Mouse (Mus musculus): ENCODE data around the gene Clec5a. TPM values are rescaled to one million over a fixed set of nuclear protein-coding genes. Genes with fewer than 3 reads are reported as not detected.
"Not testable (repeated sequence)": the region's sequence is repeated elsewhere in the genome, so short reads cannot be mapped to it uniquely, and the experiment has no call there.

Gene Clec5a
- 0.30 and 0.31 TPM in 2 replicates for polyA plus RNA-seq (2015; fragmentation: Nextera tagmentation; extraction: Ambion mirVana)

- H3K4me1 ChIP-seq (ENCODE audit: insufficient read depth, low read length), result no peaks in the 10 kb centered on the region
- H3K36me3 ChIP-seq (ENCODE audit: insufficient read depth, low read length), result no peaks in the 10 kb centered on the region
- H3K27me3 ChIP-seq (ENCODE audit: insufficient read depth, low read length), result no peaks in the 10 kb centered on the region
- H3K9me3 ChIP-seq (ENCODE audit: low read length), result no peaks in the 10 kb centered on the region
- ATAC-seq (ENCODE audit: low FRiP score, low TSS enrichment), result no peak
- no peak within 1 kb of the TSS for H3K9ac ChIP-seq (replicated peaks; ENCODE audit: low read length)
- WGBS, result 80% methylated on average over 5 of the region's 5 CpGs
- H3K27ac ChIP-seq (ENCODE audit: low read length), result no peak within 1 kb of the TSS
- no peak within 1 kb of the TSS for H3K4me3 ChIP-seq (ENCODE audit: low read length)
- H3K4me2 ChIP-seq (replicated peaks; ENCODE audit: low read depth, low read length), result no peak within 1 kb of the TSS
These were observed at the start of gene Clec5a for GRCm38 (mm10) chr6:40585645-40586044. TSS of gene Clec5a (minus strand) at chr6:40585821.

- peak; percentile 73; the same call in 1 of the 2 replicates for ATAC-seq (ENCODE audit: low FRiP score, low TSS enrichment)
- 69% methylated on average over 1 of the region's 1 CpGs for WGBS
These were observed 49.0 kb upstream of the Clec5a start for GRCm38 (mm10) chr6:40634640-40635071.

GRCm38 (mm10) chr6:40628406-40629000 is 42.9 kb upstream of the Clec5a start, which contains the start of gene Mgam:
TSS of gene Mgam (plus strand) at chr6:40628831.
- H3K4me1 ChIP-seq (ENCODE audit: insufficient read depth, low read length), result no peaks in the 10 kb centered on the region
- H3K27me3 ChIP-seq (ENCODE audit: insufficient read depth, low read length), result no peaks in the 10 kb centered on the region
- no peak within 1 kb of the TSS for H3K4me3 ChIP-seq (ENCODE audit: low read length)
- no peaks in the 10 kb centered on the region for H3K9me3 ChIP-seq (ENCODE audit: low read length)
- 84% methylated on average over 8 of the region's 8 CpGs for WGBS
- H3K9ac ChIP-seq (replicated peaks; ENCODE audit: low read length), result no peak within 1 kb of the TSS
- H3K27ac ChIP-seq (ENCODE audit: low read length), result no peak within 1 kb of the TSS
- no peak for ATAC-seq (ENCODE audit: low FRiP score, low TSS enrichment)
- H3K36me3 ChIP-seq (ENCODE audit: insufficient read depth, low read length), result no peaks in the 10 kb centered on the region
- H3K4me2 ChIP-seq (replicated peaks; ENCODE audit: low read depth, low read length), result no peak within 1 kb of the TSS

More at GRCm38 (mm10) chr6:40634640-40635071, 49.0 kb upstream of the Clec5a start:
- Histone ChIP-seq H3K4me1 (ENCODE audit: insufficient read depth, low read length) (no peaks in the 10 kb centered on the region), H3K4me2 (replicated peaks; ENCODE audit: low read depth, low read length) (no peak overlapping the region), H3K9ac (replicated peaks; ENCODE audit: low read length) (no peak overlapping the region), H3K36me3 (ENCODE audit: insufficient read depth, low read length) (no peaks in the 10 kb centered on the region), H3K27me3 (ENCODE audit: insufficient read depth, low read length) (no peaks in the 10 kb centered on the region), H3K9me3 (ENCODE audit: low read length) (no peaks in the 10 kb centered on the region), H3K4me3 (ENCODE audit: low read length) (no peak overlapping the region), H3K27ac (ENCODE audit: low read length) (no peak overlapping the region)

- Histone ChIP-seq H3K27ac (ENCODE audit: low read length) (no peak overlapping the region), H3K9ac (replicated peaks; ENCODE audit: low read length) (no peak overlapping the region), H3K27me3 (ENCODE audit: insufficient read depth, low read length) (no peaks in the 10 kb centered on the region), H3K4me2 (replicated peaks; ENCODE audit: low read depth, low read length) (no peak overlapping the region), H3K4me1 (ENCODE audit: insufficient read depth, low read length) (no peaks in the 10 kb centered on the region), H3K9me3 (ENCODE audit: low read length) (no peaks in the 10 kb centered on the region), H3K4me3 (ENCODE audit: low read length) (no peak overlapping the region), H3K36me3 (ENCODE audit: insufficient read depth, low read length) (no peaks in the 10 kb centered on the region)
- WGBS, result 19% methylated on average over 1 of the region's 1 CpGs
- peak; percentile 31; the same call in 1 of the 2 replicates for ATAC-seq (ENCODE audit: low FRiP score, low TSS enrichment)
These were observed 40.5 kb upstream of the Clec5a start for GRCm38 (mm10) chr6:40626111-40626510.

GRCm38 (mm10) chr6:40617965-40618364 is 32.3 kb upstream of the Clec5a start:
- H3K4me1 ChIP-seq (ENCODE audit: insufficient read depth, low read length), result no peaks in the 10 kb centered on the region
- no peak overlapping the region for H3K27ac ChIP-seq (ENCODE audit: low read length)
- WGBS, result 14% methylated on average over 2 of the region's 2 CpGs
- no peak overlapping the region for H3K4me3 ChIP-seq (ENCODE audit: low read length)
- no peaks in the 10 kb centered on the region for H3K36me3 ChIP-seq (ENCODE audit: insufficient read depth, low read length)
- no peak overlapping the region for H3K9ac ChIP-seq (replicated peaks; ENCODE audit: low read length)
- H3K27me3 ChIP-seq (ENCODE audit: insufficient read depth, low read length), result no peaks in the 10 kb centered on the region
- no peak overlapping the region for H3K4me2 ChIP-seq (replicated peaks; ENCODE audit: low read depth, low read length)
- H3K9me3 ChIP-seq (ENCODE audit: low read length), result no peaks in the 10 kb centered on the region
- no peak for ATAC-seq (ENCODE audit: low FRiP score, low TSS enrichment)

GRCm38 (mm10) chr6:40613260-40613852 is 27.7 kb upstream of the Clec5a start, which contains the start of gene Tas2r138:
TSS of gene Tas2r138 (minus strand) at chr6:40613310.
- no peak within 1 kb of the TSS for H3K4me3 ChIP-seq (ENCODE audit: low read length)
- no peaks in the 10 kb centered on the region for H3K9me3 ChIP-seq (ENCODE audit: low read length)
- 92% methylated on average over 4 of the region's 4 CpGs for WGBS
- no peak within 1 kb of the TSS for H3K9ac ChIP-seq (replicated peaks; ENCODE audit: low read length)
- ATAC-seq (ENCODE audit: low FRiP score, low TSS enrichment), result no peak
- H3K4me2 ChIP-seq (replicated peaks; ENCODE audit: low read depth, low read length), result no peak within 1 kb of the TSS
- H3K36me3 ChIP-seq (ENCODE audit: insufficient read depth, low read length), result no peaks in the 10 kb centered on the region
- no peaks in the 10 kb centered on the region for H3K27me3 ChIP-seq (ENCODE audit: insufficient read depth, low read length)
- no peaks in the 10 kb centered on the region for H3K4me1 ChIP-seq (ENCODE audit: insufficient read depth, low read length)
- no peak within 1 kb of the TSS for H3K27ac ChIP-seq (ENCODE audit: low read length)

GRCm38 (mm10) chr6:40610244-40610643 is 24.6 kb upstream of the Clec5a start:
- Histone ChIP-seq H3K36me3 (ENCODE audit: insufficient read depth, low read length) (no peaks in the 10 kb centered on the region), H3K4me2 (replicated peaks; ENCODE audit: low read depth, low read length) (no peak overlapping the region), H3K4me1 (ENCODE audit: insufficient read depth, low read length) (no peaks in the 10 kb centered on the region), H3K27ac (ENCODE audit: low read length) (no peak overlapping the region), H3K27me3 (ENCODE audit: insufficient read depth, low read length) (no peaks in the 10 kb centered on the region), H3K9ac (replicated peaks; ENCODE audit: low read length) (no peak overlapping the region), H3K9me3 (ENCODE audit: low read length) (no peaks in the 10 kb centered on the region), H3K4me3 (ENCODE audit: low read length) (no peak overlapping the region)
- WGBS, result 80% methylated on average over 8 of the region's 8 CpGs
- no peak for ATAC-seq (ENCODE audit: low FRiP score, low TSS enrichment)

- Histone ChIP-seq H3K4me3 (ENCODE audit: low read length) (no peak overlapping the region), H3K27ac (ENCODE audit: low read length) (no peak overlapping the region), H3K9ac (replicated peaks; ENCODE audit: low read length) (no peak overlapping the region), H3K4me1 (ENCODE audit: insufficient read depth, low read length) (no peaks in the 10 kb centered on the region), H3K36me3 (ENCODE audit: insufficient read depth, low read length) (no peaks in the 10 kb centered on the region), H3K27me3 (ENCODE audit: insufficient read depth, low read length) (no peaks in the 10 kb centered on the region), H3K4me2 (replicated peaks; ENCODE audit: low read depth, low read length) (no peak overlapping the region), H3K9me3 (ENCODE audit: low read length) (no peaks in the 10 kb centered on the region)
- ATAC-seq (ENCODE audit: low FRiP score, low TSS enrichment), result no peak
These were observed 21.8 kb upstream of the Clec5a start for GRCm38 (mm10) chr6:40607431-40607830.

- H3K4me3 ChIP-seq (ENCODE audit: low read length); H3K9me3 ChIP-seq (ENCODE audit: low read length); H3K27ac ChIP-seq (ENCODE audit: low read length); H3K4me1 ChIP-seq (ENCODE audit: insufficient read depth, low read length); H3K27me3 ChIP-seq (ENCODE audit: insufficient read depth, low read length); H3K36me3 ChIP-seq (ENCODE audit: insufficient read depth, low read length); H3K9ac ChIP-seq (replicated peaks; ENCODE audit: low read length); H3K4me2 ChIP-seq (replicated peaks; ENCODE audit: low read depth, low read length); ATAC-seq (ENCODE audit: low FRiP score, low TSS enrichment): not testable (repeated sequence)
- WGBS, result 33% methylated on average over 4 of the region's 4 CpGs
These were observed 12.9 kb upstream of the Clec5a start for GRCm38 (mm10) chr6:40598546-40598945.

- H3K4me2 ChIP-seq (replicated peaks; ENCODE audit: low read depth, low read length), result no peak overlapping the region
- H3K27me3 ChIP-seq (ENCODE audit: insufficient read depth, low read length), result no peaks in the 10 kb centered on the region
- no peak overlapping the region for H3K4me3 ChIP-seq (ENCODE audit: low read length)
- no peak overlapping the region for H3K27ac ChIP-seq (ENCODE audit: low read length)
- H3K9ac ChIP-seq (replicated peaks; ENCODE audit: low read length), result no peak overlapping the region
- H3K36me3 ChIP-seq (ENCODE audit: insufficient read depth, low read length), result no peaks in the 10 kb centered on the region
- ATAC-seq (ENCODE audit: low FRiP score, low TSS enrichment), result no peak
- no peaks in the 10 kb centered on the region for H3K4me1 ChIP-seq (ENCODE audit: insufficient read depth, low read length)
- WGBS, result 84% methylated on average over 3 of the region's 3 CpGs
- H3K9me3 ChIP-seq (ENCODE audit: low read length), result no peaks in the 10 kb centered on the region
These were observed 9.4 kb upstream of the Clec5a start for GRCm38 (mm10) chr6:40594804-40595550.
